Mouse (Mus musculus) liver, adult 2 months (tissue): ENCODE data around the gene Adgb. TPM values are rescaled to one million over a fixed set of nuclear protein-coding genes. Genes with fewer than 3 reads are reported as not detected.

Experiments
- DNase-seq: peaks from one replicate; pipeline ENCODE4 v3.0.0-alpha.2; 2011; ENCODE audit warnings: low read depth, low spot score; ENCODE audit errors: extremely low read depth
- H3K27ac ChIP-seq: fragments of 200-500 bp; replicated peaks from 2 replicates; pipeline ENCODE4 v1.5.1; 2012; ENCODE audit warnings: low read depth, mild to moderate bottlenecking, control low read depth, inconsistent platforms, low read length; ENCODE audit not compliant: insufficient read depth
- H3K27me3 ChIP-seq: fragments of 200-500 bp; 2 replicates; pipeline ENCODE4 v1.6.1; 2012; ENCODE audit warnings: mild to moderate bottlenecking, moderate library complexity, low read length, inconsistent platforms; ENCODE audit not compliant: control insufficient read depth, insufficient read depth
- H3K36me3 ChIP-seq: fragments of 200-500 bp; 2 replicates; pipeline ENCODE4 v1.6.1; 2012; ENCODE audit warnings: low read length, inconsistent platforms; ENCODE audit not compliant: control insufficient read depth, insufficient read depth
- H3K4me1 ChIP-seq: fragments of 200-500 bp; 2 replicates; pipeline ENCODE4 v1.6.1; 2011; ENCODE audit warnings: low read length; ENCODE audit not compliant: control insufficient read depth, insufficient read depth
- H3K4me3 ChIP-seq: fragments of 200-500 bp; 2 replicates; pipeline ENCODE4 v1.5.1; 2011; ENCODE audit warnings: low read depth, mild to moderate bottlenecking, control low read depth, low read length, moderate library complexity; ENCODE audit not compliant: insufficient read depth
- H3K79me2 ChIP-seq: fragments of 200-500 bp; 2 replicates; pipeline ENCODE4 v1.6.1; 2012; ENCODE audit warnings: inconsistent platforms, mild to moderate bottlenecking, low read length, moderate library complexity; ENCODE audit not compliant: control insufficient read depth, insufficient read depth
- H3K9ac ChIP-seq: fragments of 200-500 bp; 2 replicates; pipeline ENCODE4 v1.6.1; 2012; ENCODE audit warnings: low read depth, mild to moderate bottlenecking, control low read depth, inconsistent platforms, low read length
- CTCF ChIP-seq: fragments of 200-500 bp; IDR thresholded peaks from 2 replicates; pipeline ENCODE4 v1.5.1; 2011; ENCODE audit warnings: low read depth, low read length, control low read depth
- POLR2A ChIP-seq: fragments of 200-500 bp; IDR thresholded peaks from 2 replicates; pipeline ENCODE4 v1.6.1; 2011; ENCODE audit warnings: low read length, control low read depth; ENCODE audit not compliant: insufficient read depth; ENCODE audit errors: extremely low read depth
- WGBS: fragments of 180-500 bp; shearing (Covaris S2); methylation state at CpG from one replicate; pipeline ENCODE4 v1.1.7; 2018; 5-methylcytosine and 5-hydroxymethylcytosine counted together
- polyA plus RNA-seq: library from polyadenylated mRNA; depleted of rRNA; stranded (reverse); fragments of >200 nt; gene quantifications from 2 replicates; pipeline ENCODE4 v1.2.3, GENCODE M21; 2012
- total RNA-seq: library from RNA; depleted of rRNA; stranded (reverse); fragments of >200 nt; gene quantifications from 2 replicates; pipeline ENCODE4 v1.2.3, GENCODE M21; 2014

Gene Adgb
- total and polyA plus RNA-seq, 2 experiments, result 0.33 to 0.83 TPM

DNA sequence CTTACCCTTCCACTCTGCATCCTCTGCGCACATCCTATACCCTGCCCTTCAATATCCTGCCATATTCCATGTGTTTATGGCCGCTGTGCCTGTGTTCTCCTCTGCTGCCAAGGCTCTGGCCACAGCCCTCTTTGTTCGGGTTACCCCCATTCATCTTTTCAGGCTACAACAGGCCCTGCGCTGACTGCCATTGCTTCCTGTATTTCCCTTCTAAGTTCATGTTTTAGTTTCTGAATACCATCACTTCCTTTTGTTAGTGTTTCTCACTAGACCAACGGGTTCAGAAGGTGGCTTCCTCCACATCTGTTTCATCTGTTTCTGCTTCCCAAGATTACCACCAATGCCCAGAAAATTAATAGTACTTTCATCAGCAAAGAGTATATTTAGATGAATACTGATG, 42.5 kb downstream of the Adgb start:
- Histone ChIP-seq H3K9ac (peak overlapping the region; percentile 43; the same call in 1 of the 2 replicates), H3K27ac (peak overlapping the region; percentile 63), H3K4me1 (peaks cover 9% of the 10 kb centered on the region; the same call in 1 of the 2 replicates), H3K36me3 (no peaks in the 10 kb centered on the region), H3K79me2 (no peaks in the 10 kb centered on the region), H3K4me3 (no peak overlapping the region), H3K27me3 (no peaks in the 10 kb centered on the region)
- peak; percentile 18 for DNase-seq
- 64% methylated on average over 5 of the region's 5 CpGs for WGBS
- TF ChIP-seq POLR2A (no peak), CTCF (no peak)

DNA sequence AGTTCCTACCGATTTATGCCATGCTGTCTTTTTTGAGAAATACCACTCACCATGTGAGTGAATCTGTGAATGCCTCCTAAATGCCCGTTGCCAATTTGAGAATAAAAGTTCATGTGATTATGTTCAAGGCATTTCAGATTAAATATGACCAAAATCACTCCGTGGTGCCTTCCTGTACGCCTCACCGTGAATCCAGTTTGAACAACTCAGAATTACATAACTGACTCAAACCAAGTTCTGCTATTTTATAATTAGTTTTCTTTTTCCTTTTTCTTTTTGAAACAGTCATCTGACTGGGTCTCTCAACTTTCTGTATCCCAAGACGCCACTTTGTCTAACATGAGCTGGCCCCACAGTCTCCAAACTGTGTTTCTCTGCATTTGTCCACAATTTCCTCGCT, 43.1 kb downstream of the Adgb start:
- H3K79me2 ChIP-seq, result no peaks in the 10 kb centered on the region
- no peak overlapping the region for H3K9ac ChIP-seq
- H3K36me3 ChIP-seq, result no peaks in the 10 kb centered on the region
- peaks cover 9% of the 10 kb centered on the region; the same call in 1 of the 2 replicates for H3K4me1 ChIP-seq
- TF ChIP-seq POLR2A (no peak), CTCF (no peak)
- H3K27me3 ChIP-seq, result no peaks in the 10 kb centered on the region
- H3K27ac ChIP-seq, result no peak overlapping the region
- 84% methylated on average over 7 of the region's 7 CpGs for WGBS
- no peak overlapping the region for H3K4me3 ChIP-seq
- DNase-seq, result peak; percentile 17

DNA sequence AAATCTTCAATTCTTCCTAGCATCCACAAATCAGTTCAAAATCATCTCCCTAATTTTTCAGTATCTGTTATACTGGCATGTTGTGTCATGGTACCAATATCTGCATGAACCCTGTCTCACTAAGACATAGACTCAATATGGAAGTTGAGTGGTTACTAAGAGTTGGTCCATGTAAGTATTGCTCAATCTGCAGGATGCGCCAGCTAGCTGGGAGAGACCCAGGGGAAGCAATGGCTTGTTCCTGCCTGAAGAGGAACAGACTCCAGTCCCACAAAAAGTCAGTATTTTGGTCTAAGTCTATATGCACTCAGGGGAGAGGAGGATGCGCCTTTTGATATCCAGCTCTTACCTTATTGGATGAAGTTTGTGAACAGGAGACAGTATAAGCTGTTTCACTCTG, 47.7 kb downstream of the Adgb start:
- TF ChIP-seq CTCF (no peak), POLR2A (no peak)
- 71% methylated on average over 2 of the region's 2 CpGs for WGBS
- H3K4me3 ChIP-seq, result no peak overlapping the region

DNA sequence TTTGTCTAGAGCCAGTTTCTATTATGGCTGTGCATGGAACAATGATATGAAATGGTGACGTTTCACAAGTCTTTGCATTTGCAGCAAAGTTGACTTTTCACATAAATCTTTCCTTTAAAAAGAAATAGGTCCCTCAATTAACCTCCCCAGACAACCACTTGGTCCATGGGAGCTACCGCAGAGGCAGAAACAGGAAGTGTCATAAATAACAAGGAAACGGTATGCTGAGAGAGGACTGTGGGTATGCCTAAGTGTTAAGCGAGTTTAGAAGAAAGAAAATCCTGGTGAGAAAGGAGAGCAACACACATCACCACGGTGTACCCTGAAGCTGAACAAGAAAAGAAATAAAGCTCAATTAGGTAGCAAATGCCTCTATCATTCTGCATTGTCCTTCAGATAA, 61.1 kb downstream of the Adgb start:
- H3K27me3 ChIP-seq, result no peaks in the 10 kb centered on the region
- TF ChIP-seq POLR2A, result no peak
- TF ChIP-seq CTCF, result no peak
- H3K36me3 ChIP-seq, result no peaks in the 10 kb centered on the region
- no peaks in the 10 kb centered on the region for H3K79me2 ChIP-seq
- no peak for DNase-seq
- peaks cover 1% of the 10 kb centered on the region; the same call in 1 of the 2 replicates for H3K4me1 ChIP-seq
- WGBS, result 69% methylated on average over 5 of the region's 5 CpGs
- H3K4me3 ChIP-seq, result no peak overlapping the region
- no peak overlapping the region for H3K27ac ChIP-seq
- H3K9ac ChIP-seq, result no peak overlapping the region

More for the DNA sequence above, 47.7 kb downstream of the Adgb start:
- H3K79me2 ChIP-seq, result no peaks in the 10 kb centered on the region
- H3K36me3 ChIP-seq, result no peaks in the 10 kb centered on the region
- no peaks in the 10 kb centered on the region for H3K27me3 ChIP-seq
- H3K27ac ChIP-seq, result no peak overlapping the region
- H3K9ac ChIP-seq, result no peak overlapping the region
- H3K4me1 ChIP-seq, result peaks cover 9% of the 10 kb centered on the region; the same call in 1 of the 2 replicates
- DNase-seq, result peak; percentile 47

DNA sequence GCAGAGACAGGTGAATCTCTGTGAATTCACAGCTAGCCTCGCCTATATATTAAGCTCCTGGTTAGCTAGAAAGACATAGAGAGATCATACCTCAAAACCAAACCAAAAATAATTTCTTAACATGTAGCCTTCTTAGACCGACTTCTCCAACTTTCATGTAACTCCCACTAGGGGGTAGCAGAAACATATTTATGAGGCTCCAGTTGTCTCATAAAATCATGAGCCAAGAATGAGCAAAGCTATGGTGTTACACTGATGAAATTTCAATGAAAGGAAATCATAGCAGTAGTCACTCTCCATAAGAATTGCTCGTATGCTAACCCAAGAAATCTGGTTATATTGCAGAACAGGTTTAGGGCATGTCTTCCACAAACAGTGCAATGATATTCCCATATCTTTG, 64.0 kb downstream of the Adgb start:
- Histone ChIP-seq H3K4me1 (peaks cover 1% of the 10 kb centered on the region; the same call in 1 of the 2 replicates), H3K9ac (no peak overlapping the region), H3K27me3 (no peaks in the 10 kb centered on the region), H3K36me3 (no peaks in the 10 kb centered on the region), H3K79me2 (no peaks in the 10 kb centered on the region), H3K27ac (no peak overlapping the region), H3K4me3 (no peak overlapping the region)
- 17% methylated on average over 3 of the region's 3 CpGs for WGBS
- DNase-seq, result peak; percentile 73
- TF ChIP-seq CTCF (peak; percentile 40; the same call in 1 of the 2 replicates), POLR2A (no peak)

DNA sequence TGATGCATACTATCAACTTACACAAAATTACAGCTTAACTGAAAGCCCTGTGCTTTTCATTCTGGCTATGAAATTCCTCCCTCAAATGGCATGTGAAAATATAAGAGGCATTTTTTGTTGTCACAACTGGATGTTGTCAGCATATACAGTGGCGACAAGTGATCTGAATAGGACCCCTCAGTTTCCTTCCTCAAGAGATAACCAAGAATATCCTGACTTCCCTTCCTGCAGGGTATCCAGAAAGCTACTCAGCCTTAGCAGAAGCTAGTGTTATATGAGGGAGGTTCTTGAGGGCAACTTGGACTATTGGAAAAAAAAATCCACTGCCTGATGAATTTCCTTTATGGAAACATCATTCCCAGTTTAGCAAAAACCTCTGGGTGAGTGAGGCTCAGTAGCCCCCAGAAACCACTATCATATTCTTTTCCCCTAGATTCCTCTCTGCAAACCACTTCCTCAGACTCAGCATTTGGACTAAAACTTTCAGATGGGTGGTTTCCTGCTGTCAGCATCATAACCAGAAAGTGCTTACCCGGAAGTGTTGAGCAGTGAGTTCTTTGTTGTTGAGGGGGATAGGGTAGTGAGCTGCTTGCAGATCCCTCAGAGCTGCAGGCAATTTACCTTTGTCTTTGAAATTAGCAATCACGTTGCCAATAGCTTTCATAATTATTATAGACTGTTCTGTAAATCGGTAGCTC, 76.2 kb downstream of the Adgb start:
- Histone ChIP-seq H3K4me3 (no peak overlapping the region), H3K79me2 (no peaks in the 10 kb centered on the region), H3K27ac (no peak overlapping the region), H3K4me1 (no peaks in the 10 kb centered on the region; the same call in 1 of the 2 replicates), H3K27me3 (no peaks in the 10 kb centered on the region; the same call in 1 of the 2 replicates), H3K36me3 (no peaks in the 10 kb centered on the region), H3K9ac (no peak overlapping the region)
- peak; percentile 14 for DNase-seq
- TF ChIP-seq CTCF (no peak), POLR2A (no peak)
- whole genome bisulfite sequencing, result 65% methylated on average over 4 of the region's 4 CpGs
